Mouse (Mus musculus): ENCODE measurements around the gene Traf4.

Traf4 gene

DNA sequence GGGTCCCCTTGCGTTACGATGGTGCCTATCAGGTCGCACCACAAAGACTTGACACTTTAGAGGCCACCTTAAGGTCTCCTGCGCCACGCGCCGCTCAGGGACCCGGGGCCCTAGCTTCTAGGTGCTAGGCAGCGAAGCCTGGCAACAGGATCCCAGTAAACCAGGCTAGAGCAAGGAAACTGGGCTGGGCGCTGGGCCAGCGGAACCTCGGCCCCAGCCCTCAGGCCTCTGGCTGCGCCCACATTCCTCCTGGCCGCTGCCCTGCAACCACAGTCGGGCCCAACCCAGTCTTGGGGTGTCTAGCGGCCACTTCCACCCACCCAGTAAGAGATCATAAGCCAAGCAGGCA lies 346 bp upstream of the Traf4 start:
- peak; percentile 89 for DNase-seq

DNA sequence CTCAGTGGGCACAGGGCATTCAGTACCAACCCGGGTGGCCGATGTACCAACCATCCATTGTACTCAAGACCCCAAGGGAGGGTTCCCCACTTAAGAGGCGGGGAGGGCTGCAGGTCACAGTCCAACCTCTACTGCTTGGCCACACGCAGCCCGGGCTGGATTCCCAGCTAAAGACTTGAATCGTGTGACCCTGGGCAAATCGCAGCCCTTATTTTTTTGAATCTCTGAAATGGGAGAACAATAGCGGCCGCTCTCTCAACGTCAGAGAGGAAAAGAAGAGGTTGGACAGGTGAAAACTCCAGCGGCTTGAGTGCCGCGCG lies 825 bp downstream of the Traf4 start:
- no peak for DNase-seq

DNA sequence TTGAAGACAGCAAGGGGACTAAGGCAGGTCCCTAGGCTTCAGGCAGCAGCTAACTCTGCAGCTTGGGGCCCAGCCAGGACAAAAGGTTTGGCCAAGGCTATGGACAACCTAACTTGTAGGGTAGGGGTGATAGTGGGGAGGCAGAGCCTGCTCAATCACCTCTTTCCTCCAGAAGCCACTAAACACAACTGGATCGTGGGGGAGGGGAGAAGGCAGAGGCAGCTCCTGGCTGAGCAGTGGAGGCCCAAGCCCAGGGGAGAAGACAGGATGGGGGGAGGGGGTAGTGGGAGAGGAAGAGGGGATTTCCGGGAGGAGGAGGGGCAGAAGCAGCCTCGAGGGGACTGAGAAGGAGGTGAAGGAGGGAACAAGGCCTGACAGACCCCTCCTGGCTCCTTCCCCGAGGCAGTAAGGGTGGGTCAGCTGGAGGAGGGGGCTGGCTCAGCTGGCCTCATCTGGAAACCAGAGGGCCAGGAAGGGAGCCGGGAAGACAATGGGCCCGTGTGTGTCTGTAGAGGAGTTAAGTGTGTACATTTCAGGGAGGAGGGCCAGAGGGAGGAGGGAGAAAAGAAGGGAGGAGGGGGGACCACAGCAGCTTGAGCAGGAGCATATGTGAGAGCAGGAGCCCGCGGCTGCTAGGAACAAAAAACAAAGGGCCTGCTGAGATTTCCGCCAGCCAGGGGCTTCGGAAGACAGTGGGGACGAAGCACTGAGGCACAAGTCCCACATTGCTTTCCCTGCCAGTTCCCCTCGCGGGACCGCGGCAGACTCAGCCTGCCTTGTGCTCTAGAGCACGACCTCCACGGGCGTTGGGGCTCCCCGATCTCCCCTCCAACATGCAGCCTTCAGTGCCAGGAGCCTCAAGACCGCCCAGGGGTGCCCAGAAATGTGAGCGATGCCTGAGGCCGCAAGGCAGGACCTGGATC lies 1.4 kb downstream of the Traf4 start:
- peak; percentile 79 for DNase-seq

GRCm38 (mm10) chr11:78163045-78163444 lies 2.3 kb downstream of the Traf4 start:
- no peak for DNase-seq

- DNase-seq, result no peak
Observed at GRCm38 (mm10) chr11:78162504-78162903, 2.9 kb downstream of the Traf4 start.

DNA sequence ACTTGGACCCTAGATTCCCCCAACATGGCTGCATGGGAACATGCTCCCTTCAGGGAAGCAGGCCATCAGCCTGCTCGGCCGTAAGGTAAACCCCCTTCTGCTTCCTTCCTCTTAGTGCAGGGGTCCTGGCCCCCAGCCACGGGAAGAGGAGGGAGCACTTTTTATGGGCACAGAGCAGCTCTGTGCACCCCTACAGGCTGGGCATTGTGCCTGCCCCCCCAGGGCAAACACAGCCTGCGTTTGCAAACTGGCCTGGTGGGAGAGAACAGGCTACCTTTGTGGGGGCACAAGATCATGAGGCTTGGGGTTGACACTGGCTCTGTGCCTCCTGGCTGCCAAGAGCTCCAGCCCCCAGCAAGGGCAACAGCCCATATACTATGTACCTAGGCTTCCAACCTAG lies 3.4 kb downstream of the Traf4 start:
- DNase-seq, result no peak

GRCm38 (mm10) chr11:78161169-78161568 lies 4.2 kb downstream of the Traf4 start:
- DNase-seq, result no peak

- no peak for DNase-seq
Observed at GRCm38 (mm10) chr11:78160675-78161074, 4.7 kb downstream of the Traf4 start.

DNA sequence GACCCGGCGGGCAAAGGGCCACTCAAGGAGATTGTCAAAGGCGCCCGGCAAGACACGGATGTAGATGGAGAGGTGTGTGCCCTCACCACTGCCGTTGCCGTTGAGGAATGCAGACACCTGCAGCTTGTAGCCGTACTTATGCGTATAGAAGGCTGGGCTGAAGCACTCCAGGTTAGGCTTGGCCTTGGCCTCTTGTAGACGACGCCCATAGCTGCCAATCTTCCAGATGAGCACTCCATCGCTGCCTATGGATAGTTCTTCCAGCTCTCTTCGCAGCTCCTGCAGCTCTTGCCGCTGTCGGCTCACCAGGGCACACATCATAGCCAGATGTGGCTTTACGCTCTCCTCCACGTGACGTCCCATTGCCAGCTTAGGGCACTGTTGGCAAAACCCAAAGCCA lies 5.2 kb downstream of the Traf4 start:
- no peak for DNase-seq

- no peak for DNase-seq
Observed at GRCm38 (mm10) chr11:78159557-78159956, 5.8 kb downstream of the Traf4 start.

- DNase-seq, result peak; percentile 97
Observed at GRCm38 (mm10) chr11:78159096-78159495, 6.3 kb downstream of the Traf4 start.

DNA sequence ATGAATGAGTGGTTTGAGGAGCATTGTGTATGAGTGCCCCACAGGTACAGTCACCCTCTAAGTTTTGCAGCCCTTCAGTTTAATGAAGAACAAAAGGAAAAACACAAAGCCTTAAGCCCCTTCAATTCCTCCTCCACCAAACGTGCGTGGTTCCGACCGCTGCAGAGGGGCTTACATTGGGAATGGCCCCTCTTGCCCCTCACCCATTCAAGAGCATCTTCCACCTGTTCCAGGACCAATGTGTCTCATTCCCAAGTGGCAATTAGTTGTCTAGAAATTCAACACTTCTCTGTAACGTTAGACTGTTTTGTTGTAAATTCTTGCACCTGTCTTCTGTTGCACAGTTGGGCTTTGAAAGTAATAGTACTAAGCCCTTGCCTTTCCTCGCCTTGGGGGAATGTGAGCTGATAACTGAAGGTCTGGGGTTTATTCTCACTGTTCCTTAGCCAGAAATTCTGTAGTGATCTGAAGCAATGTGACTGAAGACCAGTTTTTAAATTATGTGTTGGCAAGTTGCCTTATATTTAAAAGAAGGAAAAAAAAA lies 9.2 kb downstream of the Traf4 start:
- DNase-seq, result no peak

GRCm38 (mm10) chr11:78155674-78156073 lies 9.7 kb downstream of the Traf4 start:
- no peak for DNase-seq

DNA sequence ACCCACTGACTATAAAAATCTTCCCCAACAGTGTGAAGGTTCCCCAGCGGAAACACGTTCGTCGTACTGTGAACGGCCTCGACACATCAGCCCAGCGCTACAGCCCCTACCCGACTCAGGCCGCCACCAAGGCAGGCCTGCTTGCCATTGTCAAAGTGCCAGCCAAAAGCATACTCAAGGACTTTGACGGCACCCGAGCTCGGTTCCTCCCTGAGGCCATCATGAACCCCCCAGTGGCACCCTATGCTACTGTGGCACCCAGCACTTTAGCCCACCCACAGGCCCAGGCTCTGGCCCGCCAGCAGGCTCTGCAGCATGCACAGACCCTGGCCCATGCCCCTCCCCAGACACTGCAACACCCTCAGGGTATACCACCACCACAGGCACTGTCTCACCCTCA lies 11.6 kb downstream of the Traf4 start:
- DNase-seq, result no peak

- DNase-seq, result peak; percentile 60
Observed at GRCm38 (mm10) chr11:78152299-78153231, 12.8 kb downstream of the Traf4 start.

DNA sequence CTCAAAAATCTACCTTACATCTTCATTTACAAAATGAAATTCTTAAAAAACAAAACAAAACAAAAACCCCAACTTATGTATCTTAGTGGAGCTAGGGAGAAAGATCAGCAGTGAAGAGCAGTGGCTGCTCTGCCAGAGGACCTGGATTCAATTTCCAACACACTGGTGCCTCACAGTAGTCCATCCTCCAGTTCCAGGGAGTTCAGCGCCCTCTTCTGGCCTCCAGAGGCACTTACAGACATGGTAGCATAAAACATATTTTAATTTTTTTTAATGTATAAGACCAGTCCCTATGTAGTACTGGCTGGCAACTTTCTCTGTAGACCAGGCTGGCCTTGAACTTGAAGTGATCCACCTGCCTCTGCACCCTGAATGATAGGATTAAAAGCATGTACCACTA lies 14.2 kb downstream of the Traf4 start:
- no peak for DNase-seq

DNA sequence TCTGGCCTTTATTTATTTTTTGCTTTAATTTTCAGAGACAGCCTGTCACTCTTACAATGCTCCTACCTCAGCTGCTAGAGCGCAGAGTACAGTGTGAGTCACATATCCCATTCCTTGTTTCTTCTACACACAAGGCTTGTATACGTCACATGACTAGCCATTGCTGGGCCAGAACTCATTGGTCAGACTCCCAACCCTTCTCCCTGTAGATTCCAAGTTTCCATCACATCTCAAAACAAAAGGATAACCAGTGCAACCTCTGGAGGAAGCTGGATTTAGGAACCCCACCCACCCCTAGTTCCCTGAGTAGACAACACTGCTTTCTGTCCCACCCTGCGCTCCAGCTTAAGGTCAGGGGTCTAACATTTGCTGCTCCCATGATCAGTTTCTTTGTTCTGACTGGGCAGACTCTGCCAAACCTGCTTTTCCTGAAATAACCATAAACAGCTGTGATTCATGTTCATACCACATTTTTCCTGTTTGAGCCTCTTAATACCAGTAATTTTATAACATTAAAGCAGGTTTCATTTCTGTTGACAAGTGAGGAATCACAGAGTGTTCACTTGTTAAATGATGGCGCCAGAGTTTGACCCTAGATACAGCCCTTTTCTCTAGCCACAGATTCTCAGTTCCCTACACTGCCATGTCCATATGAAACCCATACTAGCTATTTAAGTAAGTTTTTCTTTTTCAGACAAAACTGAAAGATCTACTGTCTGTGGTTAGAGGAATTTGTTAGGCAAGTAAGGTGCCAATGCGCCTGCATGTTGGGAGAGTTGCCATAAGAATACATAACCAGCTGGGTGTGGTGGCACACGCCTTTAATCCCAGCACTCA lies 18.5 kb downstream of the Traf4 start:
- no peak for DNase-seq

GRCm38 (mm10) chr11:78146168-78146567 lies 19.2 kb downstream of the Traf4 start:
- no peak for DNase-seq

DNA sequence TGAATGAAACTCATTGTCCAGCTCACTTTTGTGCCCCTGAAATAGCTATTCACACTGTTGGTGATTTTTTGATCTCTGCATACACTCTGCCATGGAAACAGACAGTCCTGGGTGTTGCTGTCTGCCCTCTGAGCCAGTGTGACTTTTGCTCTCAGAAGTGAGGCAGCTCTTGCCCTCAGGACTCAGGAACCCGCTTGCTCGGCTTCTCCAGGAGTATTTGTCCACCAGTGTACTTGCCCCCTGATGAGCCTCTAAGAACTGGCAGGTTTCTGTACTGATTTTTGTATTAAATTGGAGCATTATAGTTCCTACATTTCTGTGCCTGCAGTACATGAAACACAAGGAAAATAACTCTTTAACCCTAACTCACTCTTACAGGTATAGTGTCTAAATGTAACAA lies 21.9 kb downstream of the Traf4 start:
- peak; percentile 47 for DNase-seq

DNA sequence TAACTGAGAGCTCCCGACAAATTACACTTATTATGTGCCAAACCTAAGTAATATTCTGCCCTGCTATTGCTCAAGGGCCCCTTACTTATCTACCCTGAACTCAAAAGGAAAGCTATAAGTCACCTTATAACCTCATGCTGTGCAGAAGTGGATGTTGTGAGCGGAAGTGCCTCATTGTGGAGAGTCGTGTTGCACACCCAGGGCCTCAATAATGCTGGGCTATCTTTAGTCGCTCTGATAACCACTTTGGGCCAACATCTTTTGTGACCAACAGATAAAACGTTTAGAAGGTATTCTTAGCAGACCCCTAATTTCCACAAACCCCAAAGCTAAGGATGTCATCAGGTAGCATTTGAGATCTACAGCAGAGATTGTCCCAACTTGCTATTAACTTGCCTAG lies 24.7 kb downstream of the Traf4 start:
- DNase-seq, result no peak

GRCm38 (mm10) chr11:78138023-78138422 lies 27.4 kb downstream of the Traf4 start:
- peak; percentile 55 for DNase-seq

GRCm38 (mm10) chr11:78137584-78137983 lies 27.8 kb downstream of the Traf4 start:
- peak; percentile 80 for DNase-seq

GRCm38 (mm10) chr11:78136132-78136531 lies 29.3 kb downstream of the Traf4 start:
- no peak for DNase-seq

Measured in kidney, adult 9 months (tissue).